Mouse (Mus musculus): ENCODE data around the gene Vps37c.
A peak's percentile ranks its signal among the peaks of the same experiment; 100 is the strongest.

Gene Vps37c

GRCm38 (mm10) chr19:10689470-10690166 lies 1.1 kb downstream of the Vps37c start:
- no peak for DNase-seq

DNA sequence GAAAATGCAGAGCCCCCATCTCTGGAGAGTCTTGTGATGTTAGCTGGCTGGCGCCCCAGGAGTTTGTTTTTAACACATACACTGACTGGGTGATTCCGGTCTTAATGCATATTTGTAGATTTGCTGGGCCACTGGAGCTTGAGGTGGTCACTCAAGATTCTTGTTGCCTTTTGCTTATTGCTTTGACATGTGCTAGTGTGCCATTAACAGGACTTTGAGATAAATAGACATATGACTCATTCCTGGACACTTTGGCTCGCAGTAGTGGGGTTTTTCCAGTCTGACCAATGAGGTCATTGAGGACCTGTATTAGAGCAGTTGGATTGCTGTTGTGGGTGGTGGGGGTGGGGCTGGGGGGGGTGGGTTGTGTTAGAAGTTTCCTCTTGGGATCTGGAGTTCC lies 1.8 kb downstream of the Vps37c start:
- DNase-seq: no peak

DNA sequence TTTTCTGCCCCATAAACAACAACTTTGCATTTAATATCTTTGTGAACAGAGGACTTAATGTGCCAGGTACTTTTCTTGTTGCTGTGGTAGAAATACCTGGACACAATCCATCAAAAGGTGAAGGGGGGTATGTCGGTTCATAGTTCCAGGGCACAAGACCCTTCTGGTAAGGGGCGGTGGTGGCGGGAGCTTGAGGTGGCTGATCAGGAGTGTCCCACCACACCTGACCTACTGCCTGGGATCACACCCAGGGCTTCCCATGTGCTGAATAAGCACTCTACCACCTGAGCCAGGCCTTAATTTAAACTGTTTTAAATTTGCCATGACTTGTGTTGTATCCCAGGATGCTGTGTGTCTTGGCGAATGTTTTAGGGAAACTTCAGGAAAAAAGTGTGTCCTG lies 2.6 kb downstream of the Vps37c start:
- no peak for DNase-seq

GRCm38 (mm10) chr19:10691660-10692059 lies 3.1 kb downstream of the Vps37c start:
- no peak for DNase-seq

DNA sequence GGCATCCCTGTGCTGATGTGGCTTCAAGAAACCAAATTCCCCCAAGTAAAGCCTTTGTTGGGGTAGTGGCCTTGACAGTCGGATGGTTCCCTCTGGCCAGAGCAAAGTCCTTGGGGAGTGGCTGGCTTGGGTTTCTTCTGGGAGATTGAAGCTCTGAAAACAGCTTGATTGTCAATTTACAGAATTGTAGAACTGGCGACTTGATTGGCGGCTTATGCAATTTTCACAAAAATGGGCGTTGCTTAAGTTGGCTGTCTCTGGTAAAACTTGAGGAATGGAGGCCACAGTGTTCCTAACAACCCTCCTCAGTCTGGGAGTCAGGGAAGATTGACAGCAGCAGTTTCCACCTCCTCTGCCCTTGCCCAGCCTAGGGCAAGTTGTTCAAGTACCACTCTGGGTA lies 3.8 kb downstream of the Vps37c start:
- no peak for DNase-seq

DNA sequence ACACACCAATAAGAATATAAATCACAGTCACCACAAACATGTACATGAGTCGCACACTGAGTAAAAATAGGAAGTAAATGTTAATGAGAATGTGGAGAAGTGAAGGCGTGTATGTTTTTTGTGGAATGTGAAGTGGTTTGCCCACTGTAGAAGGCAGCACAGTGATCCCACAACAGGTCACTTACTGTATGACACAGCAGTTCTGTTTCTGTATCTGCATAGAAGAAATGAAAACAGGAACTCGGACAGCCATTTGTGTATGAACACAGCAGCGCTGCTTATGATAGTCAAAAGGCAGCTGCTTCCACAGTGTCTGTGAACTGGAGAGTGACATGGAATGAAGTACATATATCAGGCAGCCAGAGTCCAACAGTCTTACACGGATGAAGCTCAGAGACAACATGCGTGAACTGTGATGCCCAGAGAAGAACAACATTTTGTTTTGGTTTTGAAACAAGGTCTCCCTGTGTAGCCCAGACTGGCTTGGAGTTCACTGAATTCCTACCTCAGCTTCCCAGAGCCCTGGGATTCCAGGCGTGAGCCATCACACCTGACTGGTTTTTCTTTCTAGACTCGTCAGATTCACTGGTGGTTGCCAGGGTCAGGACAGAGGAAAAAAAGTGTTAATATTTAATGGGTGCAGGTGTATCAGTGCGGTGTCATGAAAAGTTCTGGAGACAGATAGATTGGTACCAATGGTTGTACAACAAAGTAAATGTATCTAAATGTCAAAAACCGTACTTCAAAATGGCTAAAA lies 5.6 kb downstream of the Vps37c start:
- no peak for DNase-seq

DNA sequence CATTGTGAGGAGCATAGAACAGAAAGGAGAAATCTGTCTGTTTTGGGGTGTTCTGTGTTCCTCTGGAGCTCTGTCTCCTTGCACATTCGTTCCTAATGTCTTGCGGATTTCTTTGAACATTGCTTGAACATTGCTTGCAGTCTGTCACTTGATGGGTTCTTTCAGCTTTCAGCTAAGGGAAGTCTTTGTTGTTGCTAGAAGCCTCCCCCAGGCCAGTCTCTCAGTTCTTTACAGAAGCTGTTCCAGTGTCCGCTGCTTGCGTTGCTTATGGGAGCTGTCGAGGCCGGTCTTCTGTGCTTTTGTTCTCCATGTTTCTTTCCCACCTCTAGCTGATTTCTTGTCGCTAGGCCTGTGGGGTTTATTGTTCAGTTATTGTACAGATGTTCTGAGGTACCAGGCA lies 7.3 kb downstream of the Vps37c start:
- DNase-seq: no peak

GRCm38 (mm10) chr19:10698131-10698991 lies 9.8 kb downstream of the Vps37c start:
- DNase-seq: no peak

DNA sequence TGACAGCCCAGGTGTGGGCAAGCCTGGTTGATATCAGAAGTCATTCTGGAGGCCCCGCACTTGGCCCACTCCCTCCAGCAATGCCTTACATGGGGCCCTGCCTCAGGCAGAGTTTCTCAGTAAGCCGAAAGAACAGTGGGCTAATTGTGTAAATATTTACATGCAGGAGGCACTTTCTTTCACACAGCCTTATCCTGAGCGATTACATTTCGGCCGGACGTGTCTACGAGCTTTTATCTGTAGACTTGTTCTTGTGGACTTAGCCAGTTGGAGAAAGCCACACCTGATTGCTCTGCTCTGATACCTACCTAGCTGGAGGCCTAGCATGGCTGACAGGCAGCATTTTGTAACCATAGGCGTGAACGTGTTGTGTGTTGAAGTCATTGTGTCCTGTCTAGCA lies 11.3 kb downstream of the Vps37c start:
- DNase-seq: no peak

- DNase-seq: no peak
These were observed 12.6 kb downstream of the Vps37c start for GRCm38 (mm10) chr19:10701013-10701726.

DNA sequence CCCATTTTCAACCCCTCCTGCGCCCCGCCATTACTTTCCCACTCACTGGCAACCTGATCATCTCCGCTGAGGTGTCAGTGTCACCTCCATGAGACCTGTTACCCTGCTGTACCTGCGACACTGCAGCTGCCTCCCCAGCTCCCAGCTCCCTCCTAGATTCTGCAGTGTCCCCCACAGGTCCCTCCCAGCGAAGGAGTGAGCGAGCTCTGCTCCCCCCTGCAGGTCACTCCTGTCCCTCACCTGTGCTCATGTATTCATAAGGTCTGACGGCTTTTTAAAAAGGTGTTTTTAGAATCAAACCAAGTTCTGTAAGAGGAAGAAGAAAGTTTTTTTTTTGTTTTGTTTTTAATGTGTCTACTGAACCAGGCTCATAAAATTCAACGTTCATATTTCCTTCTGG lies 13.6 kb downstream of the Vps37c start:
- DNase-seq: no peak

GRCm38 (mm10) chr19:10703470-10703869 lies 14.9 kb downstream of the Vps37c start:
- no peak for DNase-seq

- DNase-seq: no peak
These were observed 18.7 kb downstream of the Vps37c start for GRCm38 (mm10) chr19:10707087-10707875.

GRCm38 (mm10) chr19:10707881-10708280 lies 19.3 kb downstream of the Vps37c start:
- DNase-seq: no peak

- DNase-seq: no peak
These were observed 20.4 kb downstream of the Vps37c start for GRCm38 (mm10) chr19:10708900-10709299.

DNA sequence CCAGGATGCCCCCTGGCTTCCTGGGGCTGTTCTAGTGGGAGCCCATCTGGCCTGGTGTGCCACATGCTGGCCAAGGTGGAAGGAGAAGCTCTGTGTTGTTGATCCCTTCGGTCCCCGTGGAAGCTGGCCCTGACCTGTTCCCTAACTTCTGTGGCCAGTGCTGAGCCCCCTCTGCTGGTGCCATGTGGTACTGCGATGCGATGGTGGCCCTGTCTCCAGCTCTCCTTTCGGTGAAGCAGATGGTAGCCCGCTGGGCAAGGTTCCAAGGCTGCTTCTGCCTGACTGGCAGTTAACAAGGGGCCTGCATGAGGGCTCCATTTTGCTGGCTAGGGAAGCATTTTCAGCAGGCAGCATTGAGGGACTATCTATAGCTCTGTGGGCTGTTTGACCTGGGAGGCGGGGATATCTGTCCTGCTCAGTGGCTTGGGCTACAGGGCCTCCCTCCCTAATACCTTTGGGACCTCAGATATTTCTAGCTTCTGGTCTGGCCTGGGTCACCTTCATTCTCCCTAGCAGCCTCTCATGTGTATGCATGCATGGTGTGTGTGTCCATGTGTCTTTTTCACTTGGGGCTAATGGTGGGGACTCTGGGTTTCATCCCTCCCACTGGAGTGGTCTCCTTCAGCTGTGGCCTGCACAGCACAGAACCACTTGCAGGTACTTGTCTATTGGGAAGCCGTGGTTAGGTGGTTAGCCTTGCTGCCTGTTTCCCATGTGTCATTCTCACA lies 21.0 kb downstream of the Vps37c start:
- peak; percentile 93 to 96 for DNase-seq

GRCm38 (mm10) chr19:10710088-10710511 lies 21.6 kb downstream of the Vps37c start:
- DNase-seq: peak; percentile 57 to 65

DNA sequence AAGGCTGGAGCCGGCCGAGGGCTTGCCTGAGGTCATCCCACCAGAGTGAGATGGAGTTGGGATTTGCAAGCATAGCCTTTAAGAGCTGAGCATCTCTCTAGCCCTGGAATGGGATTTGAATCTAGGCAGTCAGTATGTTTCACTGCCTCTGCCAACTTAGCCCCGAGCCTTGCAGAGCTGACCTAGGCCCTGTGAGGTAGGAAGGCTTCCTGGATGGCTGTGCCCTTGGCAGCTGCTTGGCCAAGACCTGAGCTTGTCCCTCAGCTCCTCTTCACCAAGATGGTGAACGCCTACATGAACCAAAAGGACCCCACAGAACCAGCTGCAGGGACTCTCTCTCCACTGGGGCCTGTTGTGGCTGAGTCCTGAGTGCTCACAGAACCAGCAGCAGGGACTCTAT lies 22.2 kb downstream of the Vps37c start:
- no peak for DNase-seq

DNA sequence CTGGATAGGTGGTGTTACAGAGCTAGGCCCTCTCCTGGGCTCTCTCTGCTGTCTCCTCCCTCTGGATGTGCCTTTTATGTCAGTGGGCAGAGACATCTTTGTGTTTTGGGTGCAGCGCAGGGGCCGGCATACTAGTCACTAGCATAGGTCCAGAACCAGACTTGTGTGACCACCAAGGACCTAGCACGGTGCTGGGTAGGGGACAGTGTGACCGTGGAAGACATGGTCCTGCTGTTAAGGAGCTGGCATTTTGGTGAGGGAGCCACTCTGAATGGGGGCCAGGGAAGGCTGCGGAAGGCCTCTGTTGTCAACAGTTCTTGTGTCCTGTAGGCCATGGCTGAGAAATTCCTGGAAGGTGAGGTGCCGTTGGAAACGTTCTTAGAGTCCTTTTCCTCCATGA lies 23.7 kb downstream of the Vps37c start:
- no peak for DNase-seq

DNA sequence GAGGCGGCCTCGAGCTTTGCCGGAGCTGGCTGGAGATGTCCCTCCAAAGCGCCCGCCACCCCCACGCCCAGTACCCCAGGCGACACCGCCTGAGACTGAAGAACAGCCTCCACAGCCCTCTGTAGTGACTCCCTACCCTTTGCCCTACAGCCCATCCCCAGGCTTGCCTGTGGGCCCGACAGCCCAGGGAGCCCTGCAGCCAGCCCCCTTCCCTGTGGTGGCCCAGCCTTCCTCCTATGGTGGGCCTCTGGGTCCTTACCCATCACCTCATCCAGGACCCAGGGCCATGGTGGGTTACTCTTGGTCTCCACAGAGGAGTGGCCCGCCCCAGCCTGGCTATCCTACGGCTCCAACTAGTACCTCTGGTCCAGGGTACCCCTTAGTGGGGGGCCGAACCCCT lies 24.1 kb downstream of the Vps37c start:
- no peak for DNase-seq

- DNase-seq: no peak
These were observed 25.0 kb downstream of the Vps37c start for GRCm38 (mm10) chr19:10713551-10713950.

Data from lung, postnatal 4 days (tissue).